Mouse (Mus musculus): ENCODE measurements at regions not wholly inside any gene's neighbourhood (a gene's known extent, or its start where the extent isn't known, plus 50 kb on each side); places are given as distances from the start of the nearest gene placed in this dataset.

DNA sequence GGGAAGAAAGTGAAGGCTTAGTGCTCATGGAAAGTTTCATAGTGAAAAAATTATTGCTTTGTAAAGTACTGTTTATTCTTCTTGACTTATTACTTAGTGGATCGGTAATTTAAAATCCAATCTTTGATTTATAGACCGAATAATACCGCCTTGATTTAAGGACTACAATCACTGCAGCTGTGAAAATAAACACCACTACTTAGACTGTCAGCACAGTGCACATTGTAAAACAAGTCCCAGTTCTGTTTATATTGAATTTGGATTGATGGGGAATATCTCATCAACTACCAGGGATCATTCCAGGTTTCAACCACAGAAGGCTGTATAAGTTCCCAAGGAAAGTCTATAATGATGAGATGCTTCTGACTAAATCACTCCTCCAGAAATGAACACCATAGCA lies 230.0 kb downstream of the Rdh14 start:
- Histone ChIP-seq H3K27me3 (replicated peaks) (no peaks in the 10 kb centered on the region), H3K4me1 (ENCODE audit: control insufficient read depth in 1 of 2, insufficient read depth in 2 of 2) (no peaks in the 10 kb centered on the region), H3K36me3 (replicated peaks in 1 of 2; ENCODE audit: control insufficient read depth in 1 of 2, insufficient read depth in 1 of 2, low read length in 1 of 2) (no peaks in the 10 kb centered on the region), H3K9me3 (replicated peaks; ENCODE audit: low read length) (no peaks in the 10 kb centered on the region), H3K4me2 (ENCODE audit: insufficient read depth, low read depth, poor library complexity, severe bottlenecking) (no peak overlapping the region), H3K9ac (ENCODE audit: insufficient read depth, low read depth) (no peak overlapping the region), H3K4me3 (replicated peaks in 1 of 3; ENCODE audit: low read depth in 2 of 3, low read length in 2 of 3, poor library complexity in 1 of 3) (no peak overlapping the region), H3K27ac (ENCODE audit: insufficient read depth, low read depth) (no peak overlapping the region), H3K79me2 (replicated peaks; ENCODE audit: control insufficient read depth, extremely low read depth, insufficient read depth, poor library complexity, severe bottlenecking) (no peaks in the 10 kb centered on the region)
- no peak for TF ChIP-seq POLR2A (IDR thresholded peaks at IDR 0.05; ENCODE audit: low read depth, low read length)
- TF ChIP-seq MAX (IDR thresholded peaks at IDR 0.05; ENCODE audit: low read length): no peak
- TF ChIP-seq MYC (IDR thresholded peaks at IDR 0.05; ENCODE audit: low read depth, low read length): no peak
- no peak for TF ChIP-seq E2F4 (IDR thresholded peaks at IDR 0.05; ENCODE audit: insufficient replicate concordance, low read depth, low read length)
- no peak for TF ChIP-seq ZNF384 (IDR thresholded peaks at IDR 0.05; ENCODE audit: low read depth, low read length)
- TF ChIP-seq ZC3H11A (IDR thresholded peaks at IDR 0.05; ENCODE audit: low read depth, low read length): no peak
- TF ChIP-seq EP300 (IDR thresholded peaks at IDR 0.05; ENCODE audit: low read length): no peak
- no peak for TF ChIP-seq CHD2 (IDR thresholded peaks at IDR 0.05; ENCODE audit: low read length)
- no peak for TF ChIP-seq ELF1 (IDR thresholded peaks at IDR 0.05; ENCODE audit: low read depth, low read length)
- TF ChIP-seq NELFE (IDR thresholded peaks at IDR 0.05; ENCODE audit: low read depth, low read length): no peak
- TF ChIP-seq BHLHE40 (IDR thresholded peaks at IDR 0.05; ENCODE audit: low read depth, low read length): no peak
- no peak for TF ChIP-seq ZKSCAN1 (IDR thresholded peaks at IDR 0.05; ENCODE audit: borderline replicate concordance, low read depth, low read length)
- no peak for TF ChIP-seq MAZ (IDR thresholded peaks at IDR 0.05; ENCODE audit: low read depth, low read length)
- DNase-seq (ENCODE audit: extremely low read depth): no peak
- dilution Hi-C loops (cut with MboI; ENCODE audit: extremely low pct_ligation_motif_present, extremely low pct_unique_long_range_greater_than_20kb, low sequenced_read_pairs): no loop called here
- in situ Hi-C loops (cut with MboI; ENCODE audit: low pct_ligation_motif_present, low pct_unique_long_range_greater_than_20kb, low sequenced_read_pairs): no loop called here

DNA sequence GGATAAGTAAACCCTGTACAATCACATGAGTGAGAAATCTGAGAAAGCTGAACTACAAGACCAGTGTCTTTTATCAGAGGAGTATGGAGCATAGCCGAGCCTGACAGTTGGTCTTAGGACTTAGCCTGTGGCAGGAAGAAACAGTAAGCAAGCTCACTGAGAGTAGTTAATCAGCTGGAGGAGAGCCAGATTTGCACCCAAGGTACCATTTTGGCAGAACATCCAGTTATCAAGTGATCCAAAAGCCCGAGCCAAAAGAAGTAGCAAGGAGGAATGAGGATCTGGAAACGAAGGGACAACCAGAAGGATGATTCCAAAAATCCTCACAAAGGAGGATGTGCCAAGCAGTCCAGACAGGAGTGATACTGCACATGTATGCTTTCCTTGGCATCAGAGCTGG lies 248.0 kb downstream of the Rdh14 start:
- dilution Hi-C loops (cut with MboI; ENCODE audit: extremely low pct_ligation_motif_present, extremely low pct_unique_long_range_greater_than_20kb, low sequenced_read_pairs): no loop called here
- TF ChIP-seq MAZ (IDR thresholded peaks at IDR 0.05; ENCODE audit: low read depth, low read length) (no peak), NRF1 (IDR thresholded peaks at IDR 0.05; ENCODE audit: low read depth, low read length) (no peak)

DNA sequence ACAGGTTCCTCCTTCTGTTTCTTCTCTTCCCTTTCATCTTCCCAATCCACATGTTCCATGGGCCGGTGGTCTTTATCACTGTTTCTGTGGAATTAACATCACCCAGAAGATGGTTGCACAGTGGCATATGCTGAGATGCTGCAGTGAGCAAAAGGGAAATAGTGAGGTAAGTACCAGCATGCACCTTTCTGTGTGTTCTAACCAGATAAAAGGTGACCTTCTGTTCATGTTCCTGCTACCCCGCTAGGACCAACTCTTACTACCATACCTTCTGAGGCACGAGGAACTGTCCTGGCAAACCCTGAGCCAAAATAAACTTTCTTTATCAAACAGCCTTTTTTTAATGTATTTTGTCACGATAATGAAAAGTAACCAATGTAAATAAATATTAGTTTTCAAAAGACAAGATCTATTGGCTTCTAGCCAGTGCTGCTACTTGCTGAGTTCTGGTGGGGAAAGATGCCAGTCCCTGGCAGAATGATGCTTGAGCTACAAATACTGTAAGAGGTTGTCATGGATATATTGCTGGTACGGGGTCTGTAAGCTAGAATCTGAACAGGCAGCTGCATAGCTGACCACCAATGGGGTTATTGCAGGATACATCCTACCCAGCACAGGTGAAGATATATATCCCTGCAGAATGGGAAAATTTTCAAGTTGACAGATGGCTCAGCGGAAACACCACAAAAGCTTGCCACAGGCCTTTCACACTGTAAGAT lies 264.1 kb downstream of the Rdh14 start:
- Histone ChIP-seq H3K36me3 (replicated peaks in 1 of 2; ENCODE audit: control insufficient read depth in 1 of 2, insufficient read depth in 1 of 2, low read length in 1 of 2) (no peaks in the 10 kb centered on the region), H3K4me2 (ENCODE audit: insufficient read depth, low read depth, poor library complexity, severe bottlenecking) (no peak overlapping the region), H3K79me2 (replicated peaks; ENCODE audit: control insufficient read depth, extremely low read depth, insufficient read depth, poor library complexity, severe bottlenecking) (no peaks in the 10 kb centered on the region), H3K4me3 (replicated peaks in 1 of 3; ENCODE audit: low read depth in 2 of 3, low read length in 2 of 3, poor library complexity in 1 of 3) (no peak overlapping the region), H3K9me3 (replicated peaks; ENCODE audit: low read length) (no peaks in the 10 kb centered on the region), H3K27me3 (replicated peaks) (no peaks in the 10 kb centered on the region), H3K27ac (ENCODE audit: insufficient read depth, low read depth) (no peak overlapping the region), H3K9ac (ENCODE audit: insufficient read depth, low read depth) (no peak overlapping the region), H3K4me1 (ENCODE audit: control insufficient read depth in 1 of 2, insufficient read depth in 2 of 2) (no peaks in the 10 kb centered on the region)
- dilution Hi-C loops (cut with MboI; ENCODE audit: extremely low pct_ligation_motif_present, extremely low pct_unique_long_range_greater_than_20kb, low sequenced_read_pairs): no loop called here
- DNase-seq (ENCODE audit: extremely low read depth): no peak
- TF ChIP-seq JUND (conservative IDR thresholded peaks at IDR 0.05; ENCODE audit: low read depth, low read length): no peak
- TF ChIP-seq RAD21 (IDR thresholded peaks at IDR 0.05; ENCODE audit: low read depth, low read length): no peak
- in situ Hi-C loops (cut with MboI; ENCODE audit: low pct_ligation_motif_present, low pct_unique_long_range_greater_than_20kb, low sequenced_read_pairs): no loop called here

More for the DNA sequence above, 248.0 kb downstream of the Rdh14 start:
- Histone ChIP-seq H3K4me2 (ENCODE audit: insufficient read depth, low read depth, poor library complexity, severe bottlenecking) (no peak overlapping the region), H3K27ac (ENCODE audit: insufficient read depth, low read depth) (no peak overlapping the region), H3K79me2 (replicated peaks; ENCODE audit: control insufficient read depth, extremely low read depth, insufficient read depth, poor library complexity, severe bottlenecking) (no peaks in the 10 kb centered on the region), H3K27me3 (replicated peaks) (no peaks in the 10 kb centered on the region), H3K9me3 (replicated peaks; ENCODE audit: low read length) (no peaks in the 10 kb centered on the region), H3K4me1 (ENCODE audit: control insufficient read depth in 1 of 2, insufficient read depth in 2 of 2) (peaks cover 0 to 3% of the 10 kb centered on the region in 2 experiments; a peak in 1 of 4 replicates), H3K4me3 (replicated peaks in 1 of 3; ENCODE audit: low read depth in 2 of 3, low read length in 2 of 3, poor library complexity in 1 of 3) (no peak overlapping the region), H3K9ac (ENCODE audit: insufficient read depth, low read depth) (no peak overlapping the region), H3K36me3 (replicated peaks in 1 of 2; ENCODE audit: control insufficient read depth in 1 of 2, insufficient read depth in 1 of 2, low read length in 1 of 2) (no peaks in the 10 kb centered on the region)
- DNase-seq (ENCODE audit: extremely low read depth): no peak
- in situ Hi-C loops (cut with MboI; ENCODE audit: low pct_ligation_motif_present, low pct_unique_long_range_greater_than_20kb, low sequenced_read_pairs): no loop called here

Measured in CH12.LX (cell line).